In the genomic region with DNA sequence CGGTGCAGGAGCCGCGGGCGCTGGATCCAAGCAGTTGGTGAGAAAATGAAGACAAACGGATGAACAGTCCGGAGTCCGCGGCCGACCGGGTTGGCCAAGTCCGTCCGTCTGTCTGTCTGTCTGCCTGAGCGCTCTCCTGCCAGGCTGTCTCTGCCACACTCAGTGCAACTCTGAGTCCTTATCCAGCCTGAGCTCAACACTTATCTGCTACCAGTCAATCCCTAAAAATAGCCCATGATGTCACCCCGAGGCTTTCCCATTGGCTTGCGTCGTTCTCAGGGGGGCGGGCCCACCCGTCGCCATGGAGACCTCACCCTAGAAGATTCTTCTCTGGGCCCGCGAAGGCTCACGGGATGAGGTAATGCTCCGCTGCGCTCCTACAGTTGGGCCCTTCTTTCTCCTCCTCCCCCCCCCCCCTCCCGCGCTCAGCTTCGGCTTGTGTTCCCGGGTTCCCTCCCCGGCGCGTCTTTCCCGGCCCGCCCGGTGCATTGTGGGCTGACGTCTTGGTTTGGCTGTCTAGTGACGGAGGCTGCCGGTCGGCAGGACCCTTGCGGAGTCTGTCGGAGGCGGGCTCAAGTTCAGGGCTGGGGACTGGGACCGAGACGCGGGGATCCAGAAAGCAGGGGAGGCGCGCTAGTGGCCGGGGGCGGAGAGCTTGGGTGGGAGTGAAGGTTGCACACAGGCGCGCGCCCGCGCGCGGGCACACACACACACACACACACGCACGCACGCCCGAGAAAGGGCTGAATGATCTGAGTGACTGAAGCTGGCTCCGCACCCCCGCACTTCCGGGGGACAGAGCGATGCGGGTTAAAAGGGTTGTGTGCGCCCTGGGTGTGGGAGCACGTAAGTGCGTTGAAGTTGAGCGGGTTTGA, we compare ENCODE assay signal across 8 mouse cellular contexts. TPM values are rescaled to one million over a fixed set of nuclear protein-coding genes. Genes with fewer than 3 reads are reported as not detected.
DNase-seq lines count a peak whose midpoint lies in the region; ATAC-seq lines count a peak whose summit lies in the region.

A gene (minus strand): TSS at position 198 of the 875 bp plus-strand sequence.

- H3K9me3 ChIP-seq in hindbrain, embryonic 14.5 days (ENCODE audit: control insufficient read depth, low read length) = no peaks in the 10 kb centered on the region

- peak within 1 kb of the TSS; percentile 96 for H3K27ac ChIP-seq in hindbrain, embryonic 14.5 days

- peak; percentile 98 for DNase-seq in R1 (ENCODE audit: low read depth, low spot score)
- peak; percentile 99 for DNase-seq in cerebellum, postnatal 25 days
- peak; percentile 99 for DNase-seq in frontal cortex, postnatal 25 days (ENCODE audit: low spot score in 2 of 2)
- DNase-seq in hindbrain, embryonic 14.5 days (ENCODE audit: low spot score) = peak; percentile 100
- peak; percentile 100 for DNase-seq in layer of hippocampus, postnatal 36 days
- peak; percentile 100 for DNase-seq in lung, postnatal 36 days
- peak; percentile 100 for DNase-seq in retina, postnatal 1 day
- DNase-seq in urinary bladder, adult 18-20 months (ENCODE audit: low spot score in 2 of 2) = peak; percentile 98 to 99

- no peaks in the 10 kb centered on the region for H3K36me3 ChIP-seq in hindbrain, embryonic 14.5 days (replicated peaks; ENCODE audit: control insufficient read depth, insufficient read depth)

- no peaks in the 10 kb centered on the region for H3K27me3 ChIP-seq in hindbrain, embryonic 14.5 days (ENCODE audit: control insufficient read depth, insufficient read depth, low read length)

- ATAC-seq in hindbrain, embryonic 14.5 days (ENCODE audit: low FRiP score) = peak; percentile 96

- WGBS in hindbrain, embryonic 14.5 days = under 1% methylated on average over 68 of the region's 68 CpGs

- peaks cover 29% of the 10 kb centered on the region for H3K4me1 ChIP-seq in hindbrain, embryonic 14.5 days (replicated peaks; ENCODE audit: control insufficient read depth, insufficient read depth, low read length)

- H3K9ac ChIP-seq in hindbrain, embryonic 14.5 days = peak within 1 kb of the TSS; percentile 80

- peak within 1 kb of the TSS; percentile 85 for H3K4me2 ChIP-seq in hindbrain, embryonic 14.5 days (replicated peaks)

- H3K4me3 ChIP-seq in hindbrain, embryonic 14.5 days (replicated peaks; ENCODE audit: low read length) = peak within 1 kb of the TSS; percentile 62

RNA-seq across cellular contexts. Expression of the gene that starts here (rescaled TPM):
- 34.7 and 35.2 TPM in 2 replicates for polyA plus RNA-seq in hindbrain, embryonic 14.5 days (2014; fragmentation: Nextera tagmentation; extraction: Ambion mirVana)
- 100 to 1,000 TPM; 108 to 114 TPM for total RNA-seq in layer of hippocampus, postnatal 36 days (2021)

Comparison
In these comparisons a context has a peak if more than half of its experiments do, and no peak if none do; other contexts are left out.
1. Peak in every context shown above with its lines: DNase-seq, ATAC-seq, H3K4me3 ChIP-seq and H3K27ac ChIP-seq.